Mouse (Mus musculus): ENCODE results near the gene Cdk2.
A peak's percentile ranks its signal among the peaks of the same experiment; 100 is the strongest.
"Not testable (repeated sequence)": the region's sequence is repeated elsewhere in the genome, so short reads cannot be mapped to it uniquely, and the experiment has no call there.

Cdk2 gene

GRCm38 (mm10) chr10:128704491-128705316 is at the start of gene Cdk2:
Gene Cdk2 (minus strand): TSS chr10:128705031.
- peak; percentile 93 to 95 for DNase-seq

GRCm38 (mm10) chr10:128748252-128748864 is 43.5 kb upstream of the Cdk2 start:
- DNase-seq, result peak; percentile 76

GRCm38 (mm10) chr10:128747646-128748251 is 42.9 kb upstream of the Cdk2 start, which contains the start of gene Pym1:
Gene Pym1 (plus strand): TSS chr10:128747889.
- peak; percentile 93 to 95 for DNase-seq

DNA sequence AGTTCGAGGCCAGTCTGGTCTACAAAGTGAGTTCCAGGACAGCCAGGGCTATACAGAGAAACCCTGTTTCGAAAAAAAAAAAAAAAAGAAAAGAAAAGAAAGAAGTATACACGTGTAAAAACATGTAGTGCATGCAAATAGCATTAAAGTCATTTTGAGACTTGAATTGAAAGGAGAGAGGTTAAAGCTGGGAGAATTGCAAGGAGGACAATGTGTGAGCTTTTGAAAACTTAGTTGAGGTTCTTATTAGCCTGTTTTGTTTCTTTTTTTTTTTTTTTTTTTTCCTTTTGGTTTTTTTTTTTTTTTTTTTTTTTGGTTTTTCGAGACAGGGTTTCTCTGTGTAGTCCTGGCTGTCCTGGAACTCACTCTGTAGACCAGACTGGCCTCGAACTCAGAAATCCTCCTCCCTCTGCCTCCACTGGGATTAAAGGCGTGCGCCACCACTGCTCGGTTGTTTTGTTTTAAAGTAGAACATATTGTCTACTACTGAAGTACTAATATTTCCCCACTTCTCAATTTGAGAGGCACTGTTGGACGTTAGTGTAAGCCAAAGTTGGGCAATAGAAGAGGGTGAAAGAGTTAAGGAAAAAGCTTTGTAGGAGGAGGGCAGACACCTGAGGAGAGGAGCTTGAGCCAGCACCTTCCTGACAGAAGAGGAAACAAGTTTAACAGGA is 42.3 kb upstream of the Cdk2 start:
- DNase-seq, result no peak

GRCm38 (mm10) chr10:128745946-128746613 is 41.2 kb upstream of the Cdk2 start:
- peak; percentile 35 to 37 for DNase-seq

DNA sequence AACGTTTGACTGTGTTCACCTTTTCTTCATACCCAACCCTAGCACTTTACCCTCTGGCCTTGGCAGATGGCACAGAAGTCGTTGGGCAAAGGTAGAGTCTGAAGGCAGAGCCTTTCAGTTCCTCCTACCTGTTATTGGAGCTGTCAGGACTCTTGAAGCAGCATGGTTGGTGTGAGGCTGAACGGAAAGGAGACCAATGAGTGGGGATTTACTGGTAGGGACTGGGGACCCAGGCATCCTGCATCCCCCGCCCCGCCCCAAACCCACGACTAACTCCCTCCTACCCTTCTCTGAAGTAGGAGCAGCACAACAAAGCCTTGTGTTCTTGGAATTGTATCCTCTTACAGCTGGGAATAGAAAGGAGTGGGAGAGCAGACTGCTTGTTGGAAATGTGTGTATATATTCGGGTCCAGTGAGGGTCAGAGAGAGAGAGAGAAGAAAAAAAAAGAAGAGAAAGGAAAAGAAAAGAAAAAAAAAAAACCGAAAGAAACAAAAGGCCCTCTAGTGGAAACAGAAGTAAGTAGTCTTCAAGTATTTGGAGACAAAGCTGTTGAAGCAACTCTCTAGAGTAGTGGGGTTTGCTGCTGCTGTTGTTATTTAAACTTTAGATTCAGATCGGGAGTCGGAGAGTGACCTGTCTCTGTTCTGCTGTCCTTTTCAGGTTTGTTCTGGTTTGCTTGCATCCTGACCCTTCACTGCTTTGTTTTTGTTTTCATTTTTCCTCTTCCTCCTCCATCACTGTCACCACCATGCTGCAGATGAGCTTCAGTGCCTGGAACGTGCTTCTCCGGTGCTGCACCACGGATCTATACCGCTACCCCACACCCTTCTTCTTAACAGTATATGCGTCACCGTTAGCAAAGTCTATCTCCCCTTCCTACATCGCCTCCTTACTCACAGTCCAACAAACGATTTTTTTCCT is 40.1 kb upstream of the Cdk2 start, which contains the start of gene Dgka:
TSS of gene Dgka (minus strand) at position 176 of the 922 bp plus-strand sequence.
- DNase-seq, result peak; percentile 17 to 18

- DNase-seq, result no peak
Observed at GRCm38 (mm10) chr10:128744211-128744610, 39.4 kb upstream of the Cdk2 start.

DNA sequence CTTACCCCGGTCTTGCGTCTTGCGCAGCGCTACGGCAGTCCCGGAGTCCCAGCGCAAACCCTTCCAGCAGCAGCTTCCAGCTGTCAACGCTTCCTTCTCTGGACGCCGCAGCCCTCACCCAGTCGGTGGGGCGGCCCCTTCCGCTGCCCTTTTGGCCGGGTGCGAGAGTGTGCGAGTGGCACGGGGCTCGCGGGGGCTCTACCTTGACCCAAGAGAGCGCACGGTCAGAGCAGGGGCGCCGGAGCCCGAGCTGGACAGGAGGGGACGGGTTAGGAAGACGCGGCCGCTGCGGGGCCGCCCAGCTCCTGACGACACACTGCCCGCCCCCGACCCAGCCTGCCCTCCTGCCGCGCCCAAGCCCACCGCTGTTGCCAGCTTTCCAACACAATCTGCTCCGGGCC is 39.0 kb upstream of the Cdk2 start:
- DNase-seq, result peak; percentile 70 to 71

GRCm38 (mm10) chr10:128743235-128743634 is 38.4 kb upstream of the Cdk2 start:
- DNase-seq, result peak in 1 of 2 experiments; percentile 35

- DNase-seq, result no peak
Observed at GRCm38 (mm10) chr10:128742616-128743015, 37.8 kb upstream of the Cdk2 start.

GRCm38 (mm10) chr10:128740296-128740695 is 35.5 kb upstream of the Cdk2 start:
- DNase-seq, result no peak

DNA sequence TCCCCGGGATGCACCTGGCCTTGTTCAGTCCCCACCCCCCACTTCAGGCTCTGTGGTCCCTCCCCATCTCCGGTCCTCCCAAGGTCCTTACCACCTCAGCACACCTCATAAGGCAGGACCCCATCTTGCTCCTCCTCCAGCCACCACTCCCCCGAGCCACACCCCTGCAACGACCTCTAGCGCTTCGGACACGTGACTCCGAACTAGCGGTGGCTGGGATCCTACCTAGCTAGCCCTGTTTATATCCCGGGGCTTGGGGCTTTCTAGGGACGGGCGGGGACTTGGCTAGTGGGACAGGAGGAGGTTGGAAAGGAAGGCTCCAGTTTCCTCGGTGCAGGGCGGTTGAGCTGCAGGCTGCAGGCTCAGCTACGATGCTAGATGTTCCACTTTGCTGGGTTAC is 32.6 kb upstream of the Cdk2 start:
- peak; percentile 35 to 51 for DNase-seq

- no peak for DNase-seq
Observed at GRCm38 (mm10) chr10:128731992-128732391, 27.2 kb upstream of the Cdk2 start.

- DNase-seq, result peak; percentile 69 to 76
Observed at GRCm38 (mm10) chr10:128731002-128731433, 26.2 kb upstream of the Cdk2 start.

DNA sequence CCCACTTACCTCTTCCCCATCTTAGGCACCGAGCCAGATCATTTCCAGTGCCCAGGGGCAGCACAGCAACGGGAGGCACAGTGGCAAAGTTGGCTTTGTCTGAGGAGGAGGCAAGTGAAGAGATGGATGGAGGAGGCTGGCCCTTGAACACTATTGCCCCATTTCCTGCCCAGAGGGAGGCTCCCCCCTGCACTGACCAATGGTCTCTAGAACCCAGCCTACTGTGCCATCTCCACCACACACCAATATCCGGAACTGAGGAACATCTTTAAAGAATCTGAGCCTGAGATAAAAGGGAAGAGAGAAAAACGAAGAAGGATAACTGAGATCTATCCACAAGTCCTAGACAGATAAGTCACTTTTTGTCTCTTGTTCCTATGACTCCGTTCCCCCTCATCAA is 23.2 kb upstream of the Cdk2 start:
- DNase-seq, result no peak

DNA sequence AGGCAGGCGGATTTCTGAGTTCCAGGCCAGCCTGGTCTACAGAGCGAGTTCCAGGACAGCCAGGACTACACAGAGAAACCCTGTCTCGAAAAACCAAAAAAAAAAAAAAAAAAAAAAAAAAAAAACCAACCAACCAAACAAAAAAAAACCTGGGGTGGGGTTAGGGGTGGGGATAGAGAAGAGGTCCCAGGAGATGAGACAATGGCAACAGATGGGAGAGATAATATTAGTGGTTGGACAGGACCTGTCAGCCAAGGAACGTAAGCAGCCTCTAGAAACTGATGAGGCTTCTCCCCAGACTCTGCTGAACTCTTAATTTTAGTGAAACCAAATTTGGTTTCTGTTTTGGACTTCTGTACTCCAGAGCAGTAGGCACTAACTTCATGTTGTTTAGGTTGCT is 20.6 kb upstream of the Cdk2 start:
- not testable (repeated sequence) for DNase-seq

DNA sequence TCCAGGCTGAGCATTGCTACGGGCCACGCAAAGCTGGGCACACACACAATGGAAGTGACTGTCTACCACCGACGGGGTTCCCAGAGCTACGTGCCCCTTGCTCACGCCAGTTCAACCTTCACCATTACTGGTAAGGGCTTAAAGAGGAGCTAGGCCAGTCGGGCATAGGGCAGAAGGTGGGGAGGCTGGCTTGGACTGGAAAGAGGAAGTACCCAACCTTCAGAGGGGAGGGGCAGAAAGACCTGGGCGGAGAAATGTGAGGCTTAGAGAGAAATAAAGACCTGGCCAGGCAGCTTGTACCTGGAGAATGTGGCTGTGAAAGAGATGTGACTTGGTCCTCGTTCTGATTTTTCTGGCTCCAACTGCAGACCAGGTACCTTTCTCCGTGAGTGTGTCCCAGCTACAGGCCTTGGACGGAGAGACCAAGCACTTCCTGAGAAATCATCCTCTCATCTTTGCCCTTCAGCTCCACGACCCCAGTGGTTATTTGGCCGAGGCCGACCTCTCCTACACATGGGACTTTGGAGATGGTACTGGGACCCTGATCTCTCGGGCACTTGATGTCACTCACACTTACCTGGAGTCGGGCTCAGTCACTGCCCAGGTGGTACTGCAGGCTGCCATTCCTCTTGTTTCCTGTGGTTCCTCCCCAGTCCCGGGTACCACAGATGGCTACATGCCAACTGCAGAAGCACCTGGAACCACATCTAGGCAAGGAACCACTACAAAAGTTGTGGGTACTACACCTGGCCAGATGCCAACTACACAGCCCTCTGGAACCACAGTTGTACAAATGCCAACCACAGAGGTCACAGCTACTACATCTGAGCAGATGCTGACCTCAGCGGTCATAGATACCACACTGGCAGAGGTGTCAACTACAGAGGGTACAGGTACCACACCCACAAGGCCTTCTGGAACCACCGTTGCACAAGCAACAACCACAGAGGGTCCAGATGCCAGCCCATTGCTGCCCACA is 11.0 kb upstream of the Cdk2 start:
- DNase-seq, result peak; percentile 23 to 45

GRCm38 (mm10) chr10:128711318-128711717 is 6.5 kb upstream of the Cdk2 start:
- not testable (repeated sequence) for DNase-seq

GRCm38 (mm10) chr10:128705317-128705693 is 474 bp upstream of the Cdk2 start:
- peak; percentile 6 to 18 for DNase-seq

DNA sequence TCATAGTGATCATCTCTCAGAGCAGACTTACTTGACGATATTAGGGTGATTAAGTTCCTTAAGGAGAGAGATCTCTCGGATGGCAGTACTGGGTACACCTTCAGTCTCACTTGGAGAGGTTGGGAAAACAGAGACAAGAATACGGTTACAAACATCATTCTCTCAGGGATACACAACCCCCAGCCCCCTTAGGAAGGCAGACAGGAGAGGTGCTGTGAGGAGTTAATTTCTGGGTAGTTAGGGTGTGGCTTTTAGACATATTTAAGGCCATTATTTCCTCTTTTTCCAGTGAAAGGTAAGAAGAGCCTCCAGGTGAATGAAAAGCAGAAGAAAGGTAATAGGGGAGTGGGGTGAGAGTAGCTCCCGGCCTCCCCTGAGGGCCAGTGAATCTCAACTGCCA is 936 bp downstream of the Cdk2 start, which contains the start of gene Pmel:
TSS of gene Pmel (plus strand) at position 301 of the 400 bp plus-strand sequence.
- DNase-seq, result no peak

All from lung, adult 18-20 months (tissue).